22 mouse cellular contexts compared by ENCODE assay signal in genomic region chr10:7608611-7609010, GRCm38 (mm10).
"Had no signal": no experiment of that assay in that cellular context is flagged by ENCODE, and none has a peak within 500 bp of the region (broad histone marks: within the 10 kb centered on the region; RNA-seq: fewer than 3 reads in every experiment).

No protein-coding gene starts in this region.

- ATAC-seq: liver, embryonic 12.5 days had no signal

- DNase-seq: kidney, adult 18-20 months; kidney, adult 9 months; kidney, postnatal 14 days; kidney, postnatal 4 days; liver; lung, adult 18-20 months; lung, postnatal 10 days; lung, postnatal 36 days; midbrain, embryonic 14.5 days; right cerebral cortex, postnatal 25 days; spleen, adult 18-20 months; thymus, adult 18-20 months; thymus, postnatal 36 days had no signal

- H3K9ac ChIP-seq: limb, embryonic 13.5 days; liver, embryonic 12.5 days; liver, embryonic 15.5 days; lung, embryonic 15.5 days; neural tube, embryonic 12.5 days; neural tube, embryonic 15.5 days; stomach, embryonic 15.5 days had no signal

- H3K4me3 ChIP-seq: limb, embryonic 10.5 days; limb, embryonic 13.5 days; liver, embryonic 12.5 days; liver, embryonic 15.5 days; lung, embryonic 15.5 days; neural tube, embryonic 12.5 days; neural tube, embryonic 15.5 days; stomach, embryonic 15.5 days had no signal

- H3K4me1 ChIP-seq: limb, embryonic 10.5 days; limb, embryonic 13.5 days; liver, embryonic 12.5 days; liver, embryonic 15.5 days; lung, embryonic 15.5 days; neural tube, embryonic 12.5 days; neural tube, embryonic 15.5 days; stomach, embryonic 15.5 days had no signal

- H3K9me3 ChIP-seq: limb, embryonic 10.5 days; limb, embryonic 13.5 days; liver, embryonic 12.5 days; liver, embryonic 15.5 days; lung, embryonic 15.5 days; neural tube, embryonic 12.5 days; neural tube, embryonic 15.5 days; stomach, embryonic 15.5 days had no signal

- H3K27me3 ChIP-seq: limb, embryonic 13.5 days; liver, embryonic 12.5 days; liver, embryonic 15.5 days; lung, embryonic 15.5 days; neural tube, embryonic 12.5 days; neural tube, embryonic 15.5 days; stomach, embryonic 15.5 days had no signal

- H3K36me3 ChIP-seq: limb, embryonic 10.5 days; limb, embryonic 13.5 days; liver, embryonic 12.5 days; liver, embryonic 15.5 days; lung, embryonic 15.5 days; stomach, embryonic 15.5 days had no signal

- H3K4me2 ChIP-seq: limb, embryonic 13.5 days; liver, embryonic 12.5 days; liver, embryonic 15.5 days; lung, embryonic 15.5 days; midbrain, embryonic 11.5 days; neural tube, embryonic 12.5 days; neural tube, embryonic 15.5 days; stomach, embryonic 15.5 days had no signal

- H3K27ac ChIP-seq: limb, embryonic 10.5 days; limb, embryonic 13.5 days; liver, embryonic 12.5 days; liver, embryonic 15.5 days; lung, embryonic 15.5 days; neural tube, embryonic 12.5 days; neural tube, embryonic 15.5 days; stomach, embryonic 15.5 days had no signal
